Comparison of ENCODE assay signal across 14 mouse cellular contexts in genomic region chr6:99785212-99785611, GRCm38 (mm10). TPM values are rescaled to one million over a fixed set of nuclear protein-coding genes. Genes with fewer than 3 reads are reported as not detected.
DNase-seq lines count a peak whose midpoint lies in the region; ATAC-seq and TF ChIP-seq lines count a peak whose summit lies in the region.
"Had no signal": no experiment of that assay in that cellular context is flagged by ENCODE, and none has a peak within 500 bp of the region (broad histone marks: within the 10 kb centered on the region; RNA-seq: fewer than 3 reads in every experiment).

No protein-coding gene starts in this region.

- peak; percentile 15 to 39 for DNase-seq in heart, adult 9 months (ENCODE audit: low spot score in 2 of 2)
- no peak for DNase-seq in heart, postnatal 14 days
- peak; percentile 24 for DNase-seq in MEL (ENCODE audit: low read depth, low spot score)
- peak; percentile 44 for DNase-seq in naive thymus-derived CD4-positive, alpha-beta T cell, adult 2 months (ENCODE audit: low read depth)
- no peak for DNase-seq in urinary bladder, postnatal 25 days (ENCODE audit: low spot score)
- DNase-seq: cerebellum, adult 8-10 months; kidney, postnatal 4 days; right cerebral cortex, postnatal 4 days had no signal

- TF ChIP-seq CTCF in MEL (IDR thresholded peaks at IDR 0.05 in 2 of 3, conservative IDR thresholded peaks at IDR 0.05 in 1 of 3; ENCODE audit: control insufficient read depth in 1 of 3, insufficient read depth in 1 of 3, low read depth in 2 of 3, low read length in 3 of 3, poor library complexity in 1 of 3, severe bottlenecking in 1 of 3), result no peak

- H3K9ac ChIP-seq in MEL (ENCODE audit: control insufficient read depth, low read depth, low read length, poor library complexity, severe bottlenecking), result no peak overlapping the region
- H3K9ac ChIP-seq in forebrain, embryonic 16.5 days (replicated peaks; ENCODE audit: low read depth, low read length), result no peak overlapping the region
- H3K9ac ChIP-seq in liver, embryonic 12.5 days, result no peak overlapping the region
- H3K9ac ChIP-seq: intestine, embryonic 15.5 days; liver, embryonic 14.5 days; midbrain, embryonic 12.5 days had no signal

- H3K4me1 ChIP-seq in MEL (ENCODE audit: control insufficient read depth in 1 of 2, insufficient read depth in 2 of 2, low read length in 2 of 2), result no peaks in the 10 kb centered on the region
- H3K4me1 ChIP-seq in forebrain, embryonic 16.5 days (replicated peaks; ENCODE audit: control insufficient read depth, insufficient read depth, low read length), result peaks cover 15% of the 10 kb centered on the region
- H3K4me1 ChIP-seq in liver, embryonic 12.5 days, result no peaks in the 10 kb centered on the region
- H3K4me1 ChIP-seq: intestine, embryonic 15.5 days; midbrain, embryonic 12.5 days had no signal

- H3K27ac ChIP-seq in MEL (ENCODE audit: control insufficient read depth, low read depth, low read length), result no peak overlapping the region
- peak overlapping the region; percentile 68 for H3K27ac ChIP-seq in forebrain, embryonic 16.5 days (ENCODE audit: low read length)
- H3K27ac ChIP-seq in liver, embryonic 12.5 days, result no peak overlapping the region
- H3K27ac ChIP-seq: intestine, embryonic 15.5 days; liver, embryonic 14.5 days; midbrain, embryonic 12.5 days had no signal

- no peak for TF ChIP-seq POLR2A in MEL (IDR thresholded peaks at IDR 0.05; ENCODE audit: control insufficient read depth in 1 of 2, insufficient read depth in 1 of 2, low read depth in 1 of 2, low read length in 2 of 2, poor library complexity in 1 of 2)

- TF ChIP-seq RAD21 in MEL (IDR thresholded peaks at IDR 0.05; ENCODE audit: low read depth, low read length), result no peak

- intact Hi-C loops in heart, postnatal 14 days (cut with DNase I), result no loop called here

- TF ChIP-seq EP300 in MEL (IDR thresholded peaks at IDR 0.05; ENCODE audit: low read depth in 1 of 2, low read length in 2 of 2), result no peak

- H3K36me3 ChIP-seq in MEL (ENCODE audit: control insufficient read depth in 1 of 2, insufficient read depth in 2 of 2, low read length in 2 of 2), result no peaks in the 10 kb centered on the region
- no peaks in the 10 kb centered on the region for H3K36me3 ChIP-seq in forebrain, embryonic 16.5 days (ENCODE audit: control insufficient read depth, insufficient read depth)
- H3K36me3 ChIP-seq in liver, embryonic 12.5 days, result no peaks in the 10 kb centered on the region
- H3K36me3 ChIP-seq: intestine, embryonic 15.5 days; midbrain, embryonic 12.5 days had no signal

- WGBS in forebrain, embryonic 16.5 days, result 91% methylated on average over 6 of the region's 6 CpGs
- WGBS in liver, embryonic 12.5 days (ENCODE audit: insufficient replicate concordance), result 16% methylated on average over 6 of the region's 6 CpGs

- no peaks in the 10 kb centered on the region for H3K27me3 ChIP-seq in MEL (ENCODE audit: control insufficient read depth in 1 of 2, insufficient read depth in 2 of 2, low read length in 2 of 2)
- H3K27me3 ChIP-seq in forebrain, embryonic 16.5 days (replicated peaks; ENCODE audit: control insufficient read depth, insufficient read depth, low read length), result no peaks in the 10 kb centered on the region
- H3K27me3 ChIP-seq in liver, embryonic 12.5 days (replicated peaks), result no peaks in the 10 kb centered on the region; the same call in 1 of the 2 replicates
- H3K27me3 ChIP-seq: intestine, embryonic 15.5 days had no signal

- H3K9me3 ChIP-seq in MEL (replicated peaks; ENCODE audit: insufficient read depth, low read length), result no peaks in the 10 kb centered on the region
- no peaks in the 10 kb centered on the region for H3K9me3 ChIP-seq in forebrain, embryonic 16.5 days (ENCODE audit: control insufficient read depth, low read length)
- no peaks in the 10 kb centered on the region for H3K9me3 ChIP-seq in liver, embryonic 12.5 days (replicated peaks)
- H3K9me3 ChIP-seq: intestine, embryonic 15.5 days; midbrain, embryonic 12.5 days had no signal

- no peak overlapping the region for H3K4me2 ChIP-seq in forebrain, embryonic 16.5 days (ENCODE audit: low read length)
- no peak overlapping the region for H3K4me2 ChIP-seq in liver, embryonic 12.5 days
- H3K4me2 ChIP-seq: intestine, embryonic 15.5 days; midbrain, embryonic 12.5 days had no signal

- no peak overlapping the region for H3K4me3 ChIP-seq in MEL (ENCODE audit: control insufficient read depth in 1 of 2, insufficient read depth in 1 of 2, low read depth in 2 of 2, low read length in 2 of 2)
- H3K4me3 ChIP-seq in forebrain, embryonic 16.5 days (replicated peaks; ENCODE audit: low read length), result no peak overlapping the region
- H3K4me3 ChIP-seq in liver, embryonic 12.5 days, result no peak overlapping the region
- H3K4me3 ChIP-seq: intestine, embryonic 15.5 days; midbrain, embryonic 12.5 days had no signal

- no peak for ATAC-seq in forebrain, embryonic 16.5 days
- ATAC-seq in liver, embryonic 12.5 days, result no peak
- ATAC-seq: intestine, embryonic 15.5 days had no signal

- no peaks in the 10 kb centered on the region for H3K79me2 ChIP-seq in MEL (ENCODE audit: control insufficient read depth, insufficient read depth, low read length, poor library complexity)

TF ChIP-seq in MEL, 35 proteins besides CTCF, POLR2A, EP300 and RAD21:
- TF ChIP-seq HCFC1 (IDR thresholded peaks at IDR 0.05; ENCODE audit: low read depth, low read length) (no peak), ZNF384 (IDR thresholded peaks at IDR 0.05; ENCODE audit: low read depth, low read length) (no peak), GABPA (IDR thresholded peaks at IDR 0.05; ENCODE audit: low read depth, low read length) (no peak), BHLHE40 (IDR thresholded peaks at IDR 0.05; ENCODE audit: borderline replicate concordance, low read depth, low read length) (no peak), SMC3 (IDR thresholded peaks at IDR 0.05; ENCODE audit: low read depth, low read length) (no peak)

RNA-seq across cellular contexts. Expression of gene Prok2, which starts 59.0 kb away (rescaled TPM):
- total RNA-seq in heart, postnatal 14 days (2021), result not detected
- total RNA-seq in MEL (2012; rRNA removed), result not detected in 2 replicates
- not detected for polyA plus RNA-seq in MEL (2012; ENCODE audit: insufficient read depth in 1 of 2, insufficient read length in 2 of 2, low read depth in 1 of 2, low replicate concordance in 2 of 2, missing spikeins in 1 of 2)
- 2.3 and 3.7 TPM in 2 replicates for polyA plus RNA-seq in forebrain, embryonic 16.5 days (2015; fragmentation: Nextera tagmentation; extraction: Ambion mirVana)
- not detected in 2 replicates for polyA plus RNA-seq in liver, embryonic 12.5 days (2016; fragmentation: Nextera tagmentation; extraction: Ambion mirVana)
- total RNA-seq: heart, postnatal 36 days had no signal
- polyA plus RNA-seq: midbrain, embryonic 12.5 days had no signal

Comparison
In these comparisons a context has a peak if more than half of its experiments do, and no peak if none do; other contexts are left out.
1. DNase-seq: peak in heart, adult 9 months (2 of 2), MEL (single experiment) and naive thymus-derived CD4-positive, alpha-beta T cell, adult 2 months (single experiment); none in heart, postnatal 14 days (0 of 2) and urinary bladder, postnatal 25 days (single experiment).